Mouse (Mus musculus) G1E (cell line): ENCODE measurements around the gene Eif3f. TPM values are rescaled to one million over a fixed set of nuclear protein-coding genes. Genes with fewer than 3 reads are reported as not detected.
A peak's percentile ranks its signal among the peaks of the same experiment; 100 is the strongest.

ENCODE experiments used
- ATAC-seq: 2 replicates; pipeline ENCODE4 v1.8.0; 2016; ENCODE audit warnings: mild to moderate bottlenecking; ENCODE audit not compliant: insufficient number of reproducible peaks, poor library complexity, low FRiP score, severe bottlenecking; ENCODE audit errors: extremely low read depth
- DNase-seq: peaks from one replicate; pipeline ENCODE4 v3.0.0; 2012; ENCODE audit warnings: low spot score
- H3K27me3 ChIP-seq: 2 replicates; pipeline ENCODE4 v1.6.1; 2012; ENCODE audit warnings: mild to moderate bottlenecking, low read length, inconsistent platforms; ENCODE audit not compliant: insufficient read depth
- H3K36me3 ChIP-seq: replicated peaks from 2 replicates; pipeline ENCODE3; 2012; ENCODE audit warnings: mild to moderate bottlenecking, inconsistent platforms
- H3K4me1 ChIP-seq: 2 replicates; pipeline ENCODE4 v1.6.1; 2012; ENCODE audit warnings: low read depth, low read length, inconsistent platforms, mixed read lengths; ENCODE audit not compliant: insufficient read depth
- H3K4me3 ChIP-seq: 2 replicates; pipeline ENCODE4 v1.5.1; 2012; ENCODE audit warnings: low read depth, mild to moderate bottlenecking, inconsistent platforms, low read length, moderate library complexity, mixed read lengths
- H3K9me3 ChIP-seq: replicated peaks from 2 replicates; pipeline ENCODE4 v1.6.1; 2012; ENCODE audit warnings: inconsistent platforms
- CTCF ChIP-seq: IDR thresholded peaks from 2 replicates; pipeline ENCODE4 v1.5.1; 2012; ENCODE audit warnings: low read depth, low read length, inconsistent platforms, mixed read lengths
- GATA1 ChIP-seq: IDR thresholded peaks from 2 replicates; pipeline ENCODE4 v1.6.1; 2012; ENCODE audit warnings: borderline replicate concordance, low read length, inconsistent platforms, mixed read lengths
- GATA2 ChIP-seq: IDR thresholded peaks from 2 replicates; pipeline ENCODE4 v1.6.1; 2012; ENCODE audit warnings: low read depth, low read length, inconsistent platforms, borderline replicate concordance
- POLR2AphosphoS5 ChIP-seq: IDR thresholded peaks from 2 replicates; pipeline ENCODE4 v1.6.1; 2012; ENCODE audit warnings: low read depth, low read length, inconsistent platforms; ENCODE audit not compliant: insufficient replicate concordance
- TAL1 ChIP-seq: conservative IDR thresholded peaks from 2 replicates; pipeline ENCODE4 v1.6.1; 2012; ENCODE audit warnings: low read depth, low read length, inconsistent platforms, mixed read lengths
- polyA plus RNA-seq: library from polyadenylated mRNA; stranded (reverse); fragments of >175 nt; gene quantifications from 2 replicates; pipeline ENCODE4 v1.2.3, GENCODE M21; 2012
- total RNA-seq, 2 experiments: library from RNA; stranded (forward) in 1 of 2; stranded (reverse) in 1 of 2; fragments of 200-1000 nt in 1 of 2; fragments of >200 nt in 1 of 2; fragmentation: Nextera tagmentation in 1 of 2; gene quantifications; 2 replicates each; pipeline ENCODE4 v1.2.3; 2014 to 2017

The Eif3f gene
- total and polyA plus RNA-seq, 3 experiments = 111 to 677 (median 223) TPM

DNA sequence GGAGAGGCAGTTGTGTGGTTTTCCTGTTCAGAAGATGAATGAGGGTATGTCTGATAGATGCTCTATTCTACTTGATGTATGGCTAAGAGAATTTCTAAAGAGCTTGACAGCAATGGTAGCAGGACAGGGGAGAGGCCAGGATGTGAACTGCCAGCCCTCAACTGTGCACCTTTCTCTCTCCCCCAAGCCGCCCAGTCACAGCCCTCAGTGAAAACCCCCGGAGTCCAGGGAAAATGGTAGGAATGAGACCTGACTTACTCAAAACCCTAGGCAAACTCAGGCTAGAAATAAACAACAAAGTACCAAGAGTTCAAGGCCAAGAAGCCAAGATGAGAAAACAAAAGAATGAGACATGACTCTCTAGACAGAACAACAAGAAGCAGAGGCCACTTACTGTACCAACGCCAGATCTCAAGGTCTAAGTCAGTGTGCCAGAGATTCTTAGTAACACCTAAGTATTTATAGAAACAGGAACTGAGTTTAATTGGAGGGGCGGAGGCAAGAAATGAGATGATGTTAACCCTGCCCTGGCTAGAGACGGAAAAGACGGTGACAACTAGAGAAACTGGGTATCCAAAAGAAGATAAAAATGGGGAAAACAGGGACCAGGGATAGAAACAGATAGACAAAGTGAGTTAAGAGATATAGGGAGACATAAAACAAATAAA lies 4.4 kb upstream of the Eif3f start, which contains the start of gene Nlrp10:
Gene Nlrp10, minus strand, starts transcription at position 453 of the 668 bp plus-strand sequence.
- peak within 1 kb of the TSS; percentile 58 for H3K4me3 ChIP-seq
- 0 out of 2 replicates have a peak, but pooled peaks cover 6% of the 10 kb centered on the region for H3K27me3 ChIP-seq
- no peaks in the 10 kb centered on the region for H3K9me3 ChIP-seq
- peaks cover 9% of the 10 kb centered on the region for H3K36me3 ChIP-seq
- H3K4me1 ChIP-seq = peaks cover 36% of the 10 kb centered on the region
- DNase-seq = peak; percentile 30
- no peak for TF ChIP-seq TAL1
- TF ChIP-seq POLR2AphosphoS5 = no peak
- no peak for TF ChIP-seq CTCF
- no peak for TF ChIP-seq GATA2
- TF ChIP-seq GATA1 = no peak
- peak; percentile 54 for ATAC-seq

DNA sequence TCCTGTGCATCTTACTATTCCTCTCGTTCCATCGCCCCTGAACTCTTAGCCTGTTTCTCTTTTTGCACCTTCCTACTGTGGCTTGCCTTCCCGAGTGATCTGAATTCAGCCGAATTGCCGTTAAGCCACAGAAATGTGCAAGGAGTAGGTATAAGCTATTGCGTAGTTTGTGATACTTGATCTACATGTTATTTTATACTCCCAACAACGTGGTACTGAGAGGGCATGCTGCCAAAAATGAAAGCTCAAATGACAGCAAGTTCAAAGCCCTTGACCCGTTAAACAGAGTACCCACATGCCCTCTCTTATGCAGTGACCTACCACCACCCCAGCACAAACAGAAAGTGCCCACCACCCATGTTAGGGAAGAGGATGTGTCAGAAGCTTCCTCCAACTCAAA lies 619 bp downstream of the Eif3f start:
- H3K4me1 ChIP-seq = peaks cover 43% of the 10 kb centered on the region
- no peak for ATAC-seq
- TF ChIP-seq GATA2 (no peak), TAL1 (no peak), GATA1 (no peak)
- 0 out of 2 replicates have a peak, but pooled peaks cover 3% of the 10 kb centered on the region for H3K27me3 ChIP-seq
- H3K9me3 ChIP-seq = no peaks in the 10 kb centered on the region
- no peak for DNase-seq
- H3K4me3 ChIP-seq = peak overlapping the region; percentile 91
- H3K36me3 ChIP-seq = peaks cover 46% of the 10 kb centered on the region

DNA sequence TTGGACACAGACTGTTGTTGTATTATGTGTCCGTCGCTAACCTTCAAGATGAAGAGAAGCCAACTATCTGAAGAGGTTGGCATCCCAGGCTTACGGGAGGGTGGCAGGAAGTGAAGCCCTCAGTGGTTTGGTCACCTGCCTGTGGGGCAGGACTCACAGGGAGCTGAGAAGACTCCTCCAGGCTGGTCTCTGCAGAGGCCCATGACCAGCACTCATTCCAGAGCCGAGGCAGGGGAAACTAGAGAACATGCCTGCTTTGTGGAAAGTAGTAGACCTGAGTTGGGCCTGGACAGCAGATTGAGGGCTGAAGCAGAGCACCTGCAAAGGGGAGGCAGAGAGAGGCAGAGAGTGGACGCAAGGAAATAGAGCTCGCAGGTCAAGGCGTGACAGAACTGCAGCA lies 1.2 kb downstream of the Eif3f start:
- peak overlapping the region; percentile 91 for H3K4me3 ChIP-seq
- peaks cover 52% of the 10 kb centered on the region for H3K36me3 ChIP-seq
- TF ChIP-seq TAL1 (no peak), GATA1 (no peak), POLR2AphosphoS5 (no peak), CTCF (no peak)
- no peak for DNase-seq
- H3K27me3 ChIP-seq = 0 out of 2 replicates have a peak, but pooled peaks cover 3% of the 10 kb centered on the region
- no peaks in the 10 kb centered on the region for H3K9me3 ChIP-seq
- ATAC-seq = no peak
- peaks cover 37% of the 10 kb centered on the region for H3K4me1 ChIP-seq

DNA sequence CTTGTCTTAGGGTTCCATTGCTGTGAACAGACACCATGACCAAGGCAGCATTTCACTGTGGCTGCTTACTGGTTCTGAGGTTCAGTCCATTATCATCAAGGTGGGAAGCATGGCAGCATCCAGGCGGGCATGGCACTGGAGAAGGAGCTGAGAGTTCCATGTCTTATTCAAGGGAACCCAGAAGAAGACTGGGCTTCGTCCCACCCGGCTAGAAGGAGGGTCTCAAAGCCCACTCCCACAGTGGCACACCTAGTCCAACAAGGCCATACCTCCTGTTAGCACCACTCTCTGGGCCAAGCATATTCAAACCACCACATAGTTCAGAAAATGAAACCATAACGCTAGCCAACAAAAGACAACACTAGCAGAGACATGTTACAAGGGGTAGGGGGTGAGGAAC lies 2.4 kb downstream of the Eif3f start:
- DNase-seq (no peak), ATAC-seq (no peak)
- TF ChIP-seq GATA2 = no peak
- no peak for TF ChIP-seq TAL1
- no peak for TF ChIP-seq POLR2AphosphoS5
- TF ChIP-seq GATA1 = no peak
- TF ChIP-seq CTCF = no peak
- H3K36me3 ChIP-seq = peaks cover 64% of the 10 kb centered on the region
- H3K9me3 ChIP-seq = no peaks in the 10 kb centered on the region
- peaks cover 29% of the 10 kb centered on the region for H3K4me1 ChIP-seq
- peak overlapping the region; percentile 46; the same call in 1 of the 2 replicates for H3K4me3 ChIP-seq
- H3K27me3 ChIP-seq = no peaks in the 10 kb centered on the region

DNA sequence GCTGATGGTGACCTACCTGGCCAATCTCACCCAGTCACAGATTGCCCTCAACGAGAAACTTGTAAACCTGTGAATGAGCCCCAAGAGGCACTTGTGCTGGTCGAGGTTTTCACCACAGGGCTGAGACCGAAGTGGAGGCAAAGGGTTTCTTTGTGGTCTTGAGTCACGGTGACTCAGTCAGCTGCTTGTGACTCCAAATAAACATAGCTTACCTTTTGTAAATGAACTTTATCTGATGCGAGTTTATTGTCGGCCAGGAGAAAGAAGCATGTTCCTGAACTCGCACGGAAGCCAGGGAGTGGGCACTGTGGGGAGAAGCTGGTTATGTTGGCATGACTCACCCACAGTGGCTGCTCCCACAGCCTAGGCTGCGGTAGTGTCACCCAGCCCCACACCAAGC lies 7.2 kb downstream of the Eif3f start:
- ATAC-seq (no peak), DNase-seq (no peak)
- H3K4me1 ChIP-seq = peaks cover 15% of the 10 kb centered on the region
- H3K36me3 ChIP-seq = peaks cover 96% of the 10 kb centered on the region
- TF ChIP-seq CTCF (no peak), POLR2AphosphoS5 (no peak), GATA1 (no peak), TAL1 (no peak), GATA2 (no peak)
- H3K27me3 ChIP-seq = no peaks in the 10 kb centered on the region
- no peaks in the 10 kb centered on the region for H3K9me3 ChIP-seq
- H3K4me3 ChIP-seq = no peak overlapping the region

DNA sequence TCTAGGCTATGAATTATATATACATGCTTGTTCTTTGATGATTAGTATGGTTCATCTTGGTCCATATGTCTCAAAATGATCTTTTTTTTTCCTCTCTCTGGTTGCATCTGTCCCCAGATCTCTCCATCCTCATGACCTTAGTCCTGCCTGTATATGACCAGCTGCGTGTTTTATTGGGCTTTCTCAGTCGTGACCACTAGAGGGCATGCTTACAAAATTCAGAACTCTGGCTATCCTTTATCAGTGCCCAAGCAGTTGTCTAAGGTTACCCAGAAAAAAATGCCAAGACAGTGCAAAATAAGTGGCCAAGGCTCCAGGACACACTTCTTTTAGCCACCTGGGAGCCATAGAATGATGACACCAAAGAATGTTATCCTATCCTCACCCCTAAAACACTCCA lies 9.8 kb downstream of the Eif3f start:
- Histone ChIP-seq H3K4me3 (no peak overlapping the region), H3K4me1 (peaks cover under 1% of the 10 kb centered on the region; the same call in 1 of the 2 replicates), H3K9me3 (no peaks in the 10 kb centered on the region), H3K36me3 (peaks cover 80% of the 10 kb centered on the region), H3K27me3 (no peaks in the 10 kb centered on the region)
- DNase-seq (peak; percentile 36), ATAC-seq (peak; percentile 72)
- no peak for TF ChIP-seq POLR2AphosphoS5
- TF ChIP-seq CTCF = peak; percentile 64
